34 mouse cellular contexts compared by ENCODE assay signal in genomic region chr3:9474331-9474730, GRCm38 (mm10).
"Had no signal": no experiment of that assay in that cellular context is flagged by ENCODE, and none has a peak within 500 bp of the region (broad histone marks: within the 10 kb centered on the region; RNA-seq: fewer than 3 reads in every experiment).

No protein-coding gene starts in this region.

- H3K9me3 ChIP-seq: heart, embryonic 12.5 days; heart, embryonic 13.5 days; heart, embryonic 15.5 days; hindbrain, embryonic 10.5 days; hindbrain, embryonic 12.5 days; hindbrain, embryonic 13.5 days; hindbrain, embryonic 15.5 days; intestine, embryonic 15.5 days; kidney, embryonic 15.5 days had no signal

- H3K36me3 ChIP-seq: heart, embryonic 15.5 days; hindbrain, embryonic 12.5 days; hindbrain, embryonic 15.5 days; intestine, embryonic 15.5 days had no signal

- H3K4me3 ChIP-seq: heart, embryonic 12.5 days; heart, embryonic 13.5 days; heart, embryonic 15.5 days; hindbrain, embryonic 10.5 days; hindbrain, embryonic 12.5 days; hindbrain, embryonic 13.5 days; hindbrain, embryonic 15.5 days; intestine, embryonic 15.5 days; kidney, embryonic 15.5 days; layer of hippocampus, adult 2 months; left cerebral cortex, adult 2 months had no signal

- H3K27me3 ChIP-seq: heart, embryonic 12.5 days; heart, embryonic 13.5 days; heart, embryonic 15.5 days; hindbrain, embryonic 12.5 days; hindbrain, embryonic 13.5 days; hindbrain, embryonic 15.5 days; intestine, embryonic 15.5 days; kidney, embryonic 15.5 days had no signal

- H3K4me2 ChIP-seq: heart, embryonic 11.5 days; heart, embryonic 12.5 days; heart, embryonic 13.5 days; heart, embryonic 15.5 days; hindbrain, embryonic 12.5 days; hindbrain, embryonic 13.5 days; hindbrain, embryonic 14.5 days; hindbrain, embryonic 15.5 days; intestine, embryonic 15.5 days; kidney, embryonic 15.5 days had no signal

- ATAC-seq: hindbrain, embryonic 16.5 days; hindbrain, postnatal 0 days; inflammation-experienced regulatory T-cells, adult 6 months; intestine, embryonic 15.5 days; intestine, embryonic 16.5 days; intestine, postnatal 0 days had no signal

- H3K4me1 ChIP-seq: heart, embryonic 12.5 days; heart, embryonic 13.5 days; hindbrain, embryonic 10.5 days; hindbrain, embryonic 12.5 days; hindbrain, embryonic 13.5 days; hindbrain, embryonic 15.5 days; intestine, embryonic 15.5 days; kidney, embryonic 15.5 days had no signal

- H3K27ac ChIP-seq: heart, embryonic 13.5 days; heart, embryonic 15.5 days; hindbrain, embryonic 10.5 days; hindbrain, embryonic 12.5 days; hindbrain, embryonic 13.5 days; hindbrain, embryonic 14.5 days; hindbrain, embryonic 15.5 days; hindbrain, postnatal 0 days; intestine, embryonic 15.5 days; kidney, embryonic 15.5 days; kidney, postnatal 0 days; layer of hippocampus, adult 2 months; left cerebral cortex, adult 2 months had no signal

- H3K9ac ChIP-seq: heart, embryonic 12.5 days; heart, embryonic 13.5 days; heart, embryonic 15.5 days; hindbrain, embryonic 12.5 days; hindbrain, embryonic 13.5 days; hindbrain, embryonic 14.5 days; hindbrain, embryonic 15.5 days; intestine, embryonic 15.5 days; kidney, embryonic 15.5 days had no signal

- DNase-seq: heart, postnatal 10 days; heart, postnatal 14 days; heart, postnatal 36 days; kidney, adult 11 months; kidney, adult 18-20 months; kidney, adult 2 months; kidney, adult 8-10 months; kidney, adult 9 months; kidney, postnatal 10 days; kidney, postnatal 14 days; kidney, postnatal 25 days; kidney, postnatal 36 days; kidney, postnatal 4 days; layer of hippocampus, adult 9-11 months; layer of hippocampus, postnatal 36 days had no signal
